Mouse (Mus musculus): ENCODE measurements around the gene Pappa. TPM values are rescaled to one million over a fixed set of nuclear protein-coding genes. Genes with fewer than 3 reads are reported as not detected.

Pappa gene
- polyA plus RNA-seq (2015; fragmentation: Nextera tagmentation; extraction: Ambion mirVana), result 0.33 and 0.37 TPM in 2 replicates

DNA sequence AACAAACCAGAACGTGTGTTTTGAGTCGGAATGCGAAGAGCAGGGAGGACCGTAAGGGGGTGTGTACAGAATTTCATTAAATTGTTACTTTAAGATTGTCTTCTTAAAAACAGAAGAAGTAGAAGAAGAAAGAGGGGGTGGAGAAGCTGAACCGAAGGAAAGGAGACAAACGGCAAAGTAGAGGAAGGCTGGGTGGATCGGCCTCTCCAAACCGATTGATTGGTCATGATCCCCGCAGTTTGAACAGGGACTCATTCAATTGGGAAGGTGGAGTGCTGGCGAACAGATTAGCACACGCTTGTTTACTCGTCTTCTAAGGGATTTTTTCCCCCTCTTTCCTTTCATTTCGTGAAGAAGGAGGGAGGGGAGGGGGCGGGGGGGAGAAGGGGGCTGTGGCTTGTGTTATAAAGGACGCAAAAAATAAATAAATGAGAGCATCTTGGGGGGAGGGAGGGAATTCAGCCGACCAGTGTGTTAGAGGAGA is at the start of gene Pappa:
TSS of gene Pappa (plus strand) at position 434 of the 484 bp plus-strand sequence.
- Histone ChIP-seq H3K27me3 (replicated peaks; ENCODE audit: control insufficient read depth, insufficient read depth, low read length) (peaks cover 28% of the 10 kb centered on the region), H3K4me1 (replicated peaks; ENCODE audit: control insufficient read depth, insufficient read depth, low read length) (no peaks in the 10 kb centered on the region), H3K36me3 (ENCODE audit: control insufficient read depth, insufficient read depth) (no peaks in the 10 kb centered on the region), H3K27ac (ENCODE audit: low read depth, low read length) (no peak within 1 kb of the TSS), H3K9ac (ENCODE audit: low read depth, low read length) (peak within 1 kb of the TSS; percentile 42; the same call in 1 of the 2 replicates), H3K9me3 (ENCODE audit: control insufficient read depth) (no peaks in the 10 kb centered on the region), H3K4me2 (replicated peaks; ENCODE audit: low read depth) (peak within 1 kb of the TSS; percentile 76), H3K4me3 (ENCODE audit: low read depth, low read length) (peak within 1 kb of the TSS; percentile 46)
- no peak for ATAC-seq
- 1% methylated on average over 15 of the region's 16 CpGs for WGBS
- no peak for TF ChIP-seq CTCF (IDR thresholded peaks at IDR 0.05; ENCODE audit: low read depth)

- Histone ChIP-seq H3K9ac (ENCODE audit: low read depth, low read length) (no peak overlapping the region), H3K9me3 (ENCODE audit: control insufficient read depth) (no peaks in the 10 kb centered on the region), H3K4me2 (replicated peaks; ENCODE audit: low read depth) (no peak overlapping the region), H3K36me3 (ENCODE audit: control insufficient read depth, insufficient read depth) (no peaks in the 10 kb centered on the region), H3K4me3 (ENCODE audit: low read depth, low read length) (no peak overlapping the region), H3K4me1 (replicated peaks; ENCODE audit: control insufficient read depth, insufficient read depth, low read length) (no peaks in the 10 kb centered on the region), H3K27ac (ENCODE audit: low read depth, low read length) (no peak overlapping the region), H3K27me3 (replicated peaks; ENCODE audit: control insufficient read depth, insufficient read depth, low read length) (no peaks in the 10 kb centered on the region)
- WGBS, result 81% methylated on average over 6 of the region's 6 CpGs
- TF ChIP-seq CTCF (IDR thresholded peaks at IDR 0.05; ENCODE audit: low read depth), result no peak
- no peak for ATAC-seq
These were observed 45.9 kb upstream of the Pappa start for GRCm38 (mm10) chr4:65077906-65078615.

DNA sequence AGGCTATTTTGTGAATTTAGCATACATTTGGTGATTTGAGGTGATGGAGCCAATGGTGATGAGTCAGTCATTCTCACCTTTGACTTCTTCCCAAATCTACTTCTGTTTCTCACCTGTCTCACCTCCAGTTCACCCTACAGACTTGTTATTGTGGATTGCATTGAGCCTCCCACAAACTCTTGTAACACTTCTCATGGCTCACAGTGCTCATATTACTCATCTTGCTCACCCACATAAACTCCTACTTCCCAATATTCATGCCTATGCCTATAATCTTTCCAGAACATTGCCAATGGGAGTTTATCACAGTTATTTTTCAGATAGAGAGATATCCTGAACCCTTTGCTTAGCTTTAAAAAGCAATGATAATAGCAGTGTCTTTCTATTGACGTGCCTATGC is 37.1 kb upstream of the Pappa start:
- no peak overlapping the region for H3K4me2 ChIP-seq (replicated peaks; ENCODE audit: low read depth)
- no peaks in the 10 kb centered on the region for H3K27me3 ChIP-seq (replicated peaks; ENCODE audit: control insufficient read depth, insufficient read depth, low read length)
- no peaks in the 10 kb centered on the region for H3K4me1 ChIP-seq (replicated peaks; ENCODE audit: control insufficient read depth, insufficient read depth, low read length)
- no peak overlapping the region for H3K27ac ChIP-seq (ENCODE audit: low read depth, low read length)
- H3K9ac ChIP-seq (ENCODE audit: low read depth, low read length), result no peak overlapping the region
- no peaks in the 10 kb centered on the region for H3K9me3 ChIP-seq (ENCODE audit: control insufficient read depth)
- 78% methylated on average over 1 of the region's 1 CpGs for WGBS
- ATAC-seq, result no peak
- no peaks in the 10 kb centered on the region for H3K36me3 ChIP-seq (ENCODE audit: control insufficient read depth, insufficient read depth)
- no peak overlapping the region for H3K4me3 ChIP-seq (ENCODE audit: low read depth, low read length)
- TF ChIP-seq CTCF (IDR thresholded peaks at IDR 0.05; ENCODE audit: low read depth), result no peak

- H3K4me3 ChIP-seq (ENCODE audit: low read depth, low read length), result no peak overlapping the region
- TF ChIP-seq CTCF (IDR thresholded peaks at IDR 0.05; ENCODE audit: low read depth), result no peak
- H3K27ac ChIP-seq (ENCODE audit: low read depth, low read length), result no peak overlapping the region
- no peaks in the 10 kb centered on the region for H3K4me1 ChIP-seq (replicated peaks; ENCODE audit: control insufficient read depth, insufficient read depth, low read length)
- H3K4me2 ChIP-seq (replicated peaks; ENCODE audit: low read depth), result no peak overlapping the region
- no peak overlapping the region for H3K9ac ChIP-seq (ENCODE audit: low read depth, low read length)
- no peaks in the 10 kb centered on the region for H3K9me3 ChIP-seq (ENCODE audit: control insufficient read depth)
- H3K36me3 ChIP-seq (ENCODE audit: control insufficient read depth, insufficient read depth), result no peaks in the 10 kb centered on the region
- WGBS, result 86% methylated on average over 5 of the region's 5 CpGs
- no peak for ATAC-seq
- no peaks in the 10 kb centered on the region for H3K27me3 ChIP-seq (replicated peaks; ENCODE audit: control insufficient read depth, insufficient read depth, low read length)
These were observed 36.4 kb upstream of the Pappa start for GRCm38 (mm10) chr4:65087592-65087991.

DNA sequence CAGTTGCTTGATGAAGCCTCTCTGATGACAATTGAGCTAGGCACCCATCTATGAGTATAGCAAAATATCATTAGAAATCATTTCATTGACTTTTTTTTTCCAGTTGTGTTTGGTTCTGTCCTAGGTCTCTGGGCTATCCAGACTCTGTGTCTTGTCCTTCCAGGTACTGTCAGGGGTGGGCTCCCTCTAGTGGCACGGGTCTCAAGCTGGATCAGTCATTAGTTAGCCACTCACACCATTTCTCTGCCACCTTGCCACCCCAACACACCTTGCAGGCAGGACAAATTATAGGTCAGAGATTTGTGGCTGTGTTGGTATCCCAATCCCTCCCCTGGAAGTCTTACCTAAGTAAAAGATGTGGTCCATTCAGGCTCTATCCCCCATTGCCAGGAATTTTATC is 31.8 kb upstream of the Pappa start:
- WGBS, result 7% methylated on average over 1 of the region's 1 CpGs
- H3K4me2 ChIP-seq (replicated peaks; ENCODE audit: low read depth), result no peak overlapping the region

DNA sequence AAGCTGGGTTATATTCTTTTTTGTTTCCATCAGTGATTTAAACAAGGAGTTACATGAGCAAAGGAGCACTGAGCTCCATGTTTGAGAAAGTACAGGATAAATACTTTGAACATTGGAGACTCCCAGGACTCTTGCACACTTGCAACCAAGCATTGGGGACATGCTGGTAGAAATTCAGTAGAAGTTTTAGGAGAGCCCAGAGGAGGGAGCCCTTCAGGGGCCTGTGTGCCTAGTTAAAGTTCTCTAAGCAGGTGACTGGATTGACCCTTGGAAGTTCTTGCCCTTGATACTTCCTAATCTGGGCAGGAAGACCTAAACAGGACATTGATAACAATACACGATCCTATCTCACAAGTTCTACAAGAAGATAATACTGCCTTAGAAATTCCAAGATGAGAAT is 3.6 kb upstream of the Pappa start:
- Histone ChIP-seq H3K4me2 (replicated peaks; ENCODE audit: low read depth) (no peak overlapping the region), H3K9me3 (ENCODE audit: control insufficient read depth) (no peaks in the 10 kb centered on the region), H3K27me3 (replicated peaks; ENCODE audit: control insufficient read depth, insufficient read depth, low read length) (peaks cover 21% of the 10 kb centered on the region), H3K9ac (ENCODE audit: low read depth, low read length) (no peak overlapping the region), H3K4me3 (ENCODE audit: low read depth, low read length) (no peak overlapping the region), H3K27ac (ENCODE audit: low read depth, low read length) (no peak overlapping the region), H3K36me3 (ENCODE audit: control insufficient read depth, insufficient read depth) (no peaks in the 10 kb centered on the region), H3K4me1 (replicated peaks; ENCODE audit: control insufficient read depth, insufficient read depth, low read length) (no peaks in the 10 kb centered on the region)
- TF ChIP-seq CTCF (IDR thresholded peaks at IDR 0.05; ENCODE audit: low read depth), result no peak
- ATAC-seq, result no peak
- 58% methylated on average over 1 of the region's 1 CpGs for WGBS

More for the DNA sequence above, 31.8 kb upstream of the Pappa start:
- no peak for ATAC-seq
- Histone ChIP-seq H3K9ac (ENCODE audit: low read depth, low read length) (no peak overlapping the region), H3K9me3 (ENCODE audit: control insufficient read depth) (no peaks in the 10 kb centered on the region), H3K4me3 (ENCODE audit: low read depth, low read length) (no peak overlapping the region), H3K27me3 (replicated peaks; ENCODE audit: control insufficient read depth, insufficient read depth, low read length) (no peaks in the 10 kb centered on the region), H3K4me1 (replicated peaks; ENCODE audit: control insufficient read depth, insufficient read depth, low read length) (no peaks in the 10 kb centered on the region), H3K36me3 (ENCODE audit: control insufficient read depth, insufficient read depth) (no peaks in the 10 kb centered on the region), H3K27ac (ENCODE audit: low read depth, low read length) (no peak overlapping the region)
- TF ChIP-seq CTCF (IDR thresholded peaks at IDR 0.05; ENCODE audit: low read depth), result peak; percentile 58

Data from intestine, postnatal 0 days (tissue).